Mouse (Mus musculus) ovary, postnatal 14 days (tissue): ENCODE measurements around the gene 3110001I22Rik.

Source experiments
- DNase-seq: peaks from one replicate; pipeline ENCODE4 v3.0.0; 2022; ENCODE audit warnings: low spot score

Gene 3110001I22Rik

GRCm38 (mm10) chr16:13722937-13723336 lies 51.2 kb downstream of the 3110001I22Rik start:
- no peak for DNase-seq

- no peak for DNase-seq
Observed at GRCm38 (mm10) chr16:13727811-13728335, 56.1 kb downstream of the 3110001I22Rik start.
